7 mouse cellular contexts compared by ENCODE assay signal in genomic region chr14:7748944-7749763, GRCm38 (mm10). TPM values are rescaled to one million over a fixed set of nuclear protein-coding genes. Genes with fewer than 3 reads are reported as not detected.
A peak's percentile ranks its signal among the peaks of the same experiment; 100 is the strongest.
DNase-seq lines count a peak whose midpoint lies in the region; ATAC-seq and TF ChIP-seq lines count a peak whose summit lies in the region.

No protein-coding gene starts in this region.

- no peak overlapping the region for H3K9ac ChIP-seq in ES-Bruce4 (ENCODE audit: low read depth, poor library complexity, severe bottlenecking)
- H3K9ac ChIP-seq in heart, embryonic 16.5 days (ENCODE audit: low read length) = peak overlapping the region; percentile 26; the same call in 1 of the 2 replicates

- no peak overlapping the region for H3K27ac ChIP-seq in ES-Bruce4 (ENCODE audit: insufficient read depth, low read length)
- no peak overlapping the region for H3K27ac ChIP-seq in heart, embryonic 16.5 days (ENCODE audit: low read length)
- H3K27ac ChIP-seq in olfactory bulb, adult 2 months (ENCODE audit: insufficient read depth, low read depth, low read length) = no peak overlapping the region

- peak; percentile 47 for DNase-seq in adipocyte (ENCODE audit: low spot score)
- peak; percentile 74 for DNase-seq in embryo, embryonic 11.5 days (ENCODE audit: low read depth, low spot score)
- peak; percentile 34 to 69 for DNase-seq in kidney, postnatal 36 days
- DNase-seq in lung, adult 2 months = peak; percentile 13

- H3K4me1 ChIP-seq in ES-Bruce4 (ENCODE audit: control insufficient read depth, insufficient read depth, low read length) = no peaks in the 10 kb centered on the region
- H3K4me1 ChIP-seq in heart, embryonic 16.5 days (ENCODE audit: control insufficient read depth, insufficient read depth, low read length) = no peaks in the 10 kb centered on the region
- H3K4me1 ChIP-seq in lung, adult 2 months (ENCODE audit: control insufficient read depth, insufficient read depth, low read length) = no peaks in the 10 kb centered on the region
- H3K4me1 ChIP-seq in olfactory bulb, adult 2 months (ENCODE audit: control insufficient read depth, insufficient read depth, low read length) = no peaks in the 10 kb centered on the region

- no peak for TF ChIP-seq POLR2A in ES-Bruce4 (IDR thresholded peaks at IDR 0.05; ENCODE audit: insufficient read depth, low read length)
- no peak for TF ChIP-seq POLR2A in lung, adult 2 months (IDR thresholded peaks at IDR 0.05; ENCODE audit: borderline replicate concordance, extremely low read depth, low read depth, low read length)
- no peak for TF ChIP-seq POLR2A in olfactory bulb, adult 2 months (IDR thresholded peaks at IDR 0.05; ENCODE audit: insufficient read depth, low read depth, low read length)

- no peaks in the 10 kb centered on the region for H3K36me3 ChIP-seq in ES-Bruce4 (ENCODE audit: control insufficient read depth, insufficient read depth, low read length, poor library complexity, severe bottlenecking)
- H3K36me3 ChIP-seq in heart, embryonic 16.5 days (ENCODE audit: control insufficient read depth, insufficient read depth) = no peaks in the 10 kb centered on the region

- H3K4me3 ChIP-seq in ES-Bruce4 (ENCODE audit: low read depth, low read length) = no peak overlapping the region
- peak overlapping the region; percentile 18 for H3K4me3 ChIP-seq in heart, embryonic 16.5 days (ENCODE audit: low read length)
- H3K4me3 ChIP-seq in lung, adult 2 months (replicated peaks; ENCODE audit: extremely low read depth, low read depth, low read length) = no peak overlapping the region
- H3K4me3 ChIP-seq in olfactory bulb, adult 2 months (ENCODE audit: insufficient read depth, low read depth, low read length) = no peak overlapping the region

- peak; percentile 23; the same call in 1 of the 2 replicates for ATAC-seq in heart, embryonic 16.5 days (replicated peaks; ENCODE audit: extremely low read depth, insufficient read depth, low FRiP score)

- TF ChIP-seq CTCF in ES-Bruce4 (IDR thresholded peaks at IDR 0.05; ENCODE audit: low read depth, low read length) = peak; percentile 37
- peak; percentile 44; the same call in 1 of the 2 replicates for TF ChIP-seq CTCF in lung, adult 2 months (IDR thresholded peaks at IDR 0.05; ENCODE audit: insufficient read depth, low read length)
- peak; percentile 49; the same call in 1 of the 2 replicates for TF ChIP-seq CTCF in olfactory bulb, adult 2 months (IDR thresholded peaks at IDR 0.05; ENCODE audit: insufficient read depth, low read depth, low read length)

- no peaks in the 10 kb centered on the region for H3K9me3 ChIP-seq in ES-Bruce4 (replicated peaks; ENCODE audit: control insufficient read depth, insufficient read depth, low read length, poor library complexity, severe bottlenecking)
- no peaks in the 10 kb centered on the region for H3K9me3 ChIP-seq in heart, embryonic 16.5 days (replicated peaks; ENCODE audit: control insufficient read depth, low read length)

- no peak for TF ChIP-seq EP300 in ES-Bruce4 (IDR thresholded peaks at IDR 0.05; ENCODE audit: insufficient read depth, low read depth, low read length)

- H3K27me3 ChIP-seq in ES-Bruce4 (ENCODE audit: control insufficient read depth, insufficient read depth, low read length, poor library complexity, severe bottlenecking) = no peaks in the 10 kb centered on the region
- no peaks in the 10 kb centered on the region for H3K27me3 ChIP-seq in heart, embryonic 16.5 days (ENCODE audit: control insufficient read depth, insufficient read depth, low read length)

- WGBS in heart, embryonic 16.5 days = 26% methylated on average over 11 of the region's 11 CpGs
- WGBS in lung, adult 2 months = 21% methylated on average over 11 of the region's 11 CpGs
- 13% methylated on average over 11 of the region's 11 CpGs for WGBS in olfactory bulb, adult 2 months

- peak overlapping the region; percentile 52 for H3K4me2 ChIP-seq in heart, embryonic 16.5 days (ENCODE audit: low read depth, low read length)

RNA-seq across cellular contexts. Expression of gene Gm26661, which starts 42.2 kb away (rescaled TPM):
- polyA plus RNA-seq in ES-Bruce4 (2011; ENCODE audit: insufficient read depth, insufficient read length, low read depth, missing spikeins) = not detected in 2 replicates
- polyA plus RNA-seq in heart, embryonic 16.5 days (2015; fragmentation: Nextera tagmentation; extraction: Ambion mirVana) = not detected in 2 replicates
- not detected in 2 replicates for polyA plus RNA-seq in lung, adult 2 months (2012; rRNA removed)
- polyA plus RNA-seq in olfactory bulb, adult 2 months (2012; ENCODE audit: insufficient read depth, insufficient read length, low replicate concordance, missing spikeins) = not detected in 2 replicates

Comparison
In these comparisons a context has a peak if more than half of its experiments do, and no peak if none do; other contexts are left out.
1. DNase-seq: peak in every context shown above with its lines; median percentile 74 in embryo, embryonic 11.5 days; 52 in kidney, postnatal 36 days; 47 in adipocyte; 13 in lung, adult 2 months.